Mouse (Mus musculus) heart, embryonic 15.5 days (tissue): ENCODE data around the gene Kcnn3. TPM values are rescaled to one million over a fixed set of nuclear protein-coding genes. Genes with fewer than 3 reads are reported as not detected.

Source experiments
- ATAC-seq: fragments of 200-750 bp; cut with Nextera tagmentation; replicated peaks from 2 replicates; pipeline ENCODE4 v1.8.0; 2017; ENCODE audit warnings: low read depth, moderate TSS enrichment; ENCODE audit not compliant: insufficient number of reproducible peaks, insufficient read depth, low FRiP score
- H3K27ac ChIP-seq: fragments of 300-500 bp; sonication (generic); 2 replicates; pipeline ENCODE4 v1.5.1; 2015; ENCODE audit warnings: mild to moderate bottlenecking, inconsistent platforms
- H3K27me3 ChIP-seq: fragments of 300-500 bp; sonication (generic); 2 replicates; pipeline ENCODE4 v1.6.1; 2015; ENCODE audit warnings: inconsistent platforms
- H3K36me3 ChIP-seq: fragments of 300-500 bp; sonication (generic); 2 replicates; pipeline ENCODE4 v1.6.1; 2015; ENCODE audit warnings: mild to moderate bottlenecking, inconsistent platforms
- H3K4me1 ChIP-seq: fragments of 300-500 bp; sonication (generic); replicated peaks from 2 replicates; pipeline ENCODE4 v1.6.1; 2015; ENCODE audit warnings: inconsistent platforms
- H3K4me2 ChIP-seq: fragments of 300-500 bp; sonication (generic); 2 replicates; pipeline ENCODE4 v1.6.1; 2015; ENCODE audit warnings: inconsistent platforms, mild to moderate bottlenecking, moderate library complexity
- H3K4me3 ChIP-seq: fragments of 300-500 bp; sonication (generic); 2 replicates; pipeline ENCODE4 v1.5.1; 2015; ENCODE audit warnings: mild to moderate bottlenecking, inconsistent platforms
- H3K9ac ChIP-seq: fragments of 300-500 bp; sonication (generic); 2 replicates; pipeline ENCODE4 v1.6.1; 2015; ENCODE audit warnings: mild to moderate bottlenecking, inconsistent platforms
- H3K9me3 ChIP-seq: fragments of 300-500 bp; sonication (generic); replicated peaks from 2 replicates; pipeline ENCODE4 v1.6.1; 2016; ENCODE audit warnings: inconsistent platforms
- WGBS: fragments of 180-500 bp; shearing (Covaris S2); methylation state at CpG from one replicate; pipeline ENCODE4 v1.1.7; 2015; ENCODE audit warnings: mixed read lengths; 5-methylcytosine and 5-hydroxymethylcytosine counted together
- polyA plus RNA-seq: library from polyadenylated mRNA; unstranded; fragments of >200 nt; fragmentation: Nextera tagmentation; extraction: Ambion mirVana; gene quantifications from 2 replicates; pipeline ENCODE4 v1.2.1, GENCODE M21; 2015

The Kcnn3 gene
- polyA plus RNA-seq, 1 experiment from 2014 or later, result 2.6 TPM

DNA sequence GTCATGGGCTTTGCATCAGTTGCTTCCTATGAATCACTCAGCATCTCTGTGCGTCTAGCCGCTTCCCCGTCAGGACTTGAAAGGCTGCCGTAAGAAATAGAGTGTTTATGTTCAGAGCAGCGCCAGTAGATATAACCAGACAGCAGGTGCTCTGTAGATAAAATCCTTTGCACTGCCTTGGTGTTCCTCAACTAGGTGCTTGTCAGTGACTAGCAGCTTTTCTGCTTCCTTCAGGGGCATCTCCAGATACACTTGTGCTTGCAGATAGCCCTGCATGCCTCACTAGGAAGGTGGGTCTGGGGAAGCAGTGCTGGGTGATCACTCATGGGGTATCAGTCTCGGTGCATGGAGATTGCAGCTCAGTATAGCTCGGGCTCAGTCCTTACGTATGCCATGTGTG is 123.4 kb downstream of the Kcnn3 start:
- Histone ChIP-seq H3K9ac (no peak overlapping the region), H3K9me3 (no peaks in the 10 kb centered on the region), H3K4me3 (no peak overlapping the region), H3K4me1 (peaks cover 36% of the 10 kb centered on the region), H3K27ac (no peak overlapping the region), H3K27me3 (no peaks in the 10 kb centered on the region), H3K4me2 (no peak overlapping the region), H3K36me3 (no peaks in the 10 kb centered on the region)
- no peak for ATAC-seq
- WGBS, result 47% methylated on average over 8 of the region's 8 CpGs

GRCm38 (mm10) chr3:89646813-89647255 is 126.9 kb downstream of the Kcnn3 start:
- no peak for ATAC-seq
- Histone ChIP-seq H3K9me3 (no peaks in the 10 kb centered on the region), H3K27me3 (no peaks in the 10 kb centered on the region), H3K9ac (no peak overlapping the region), H3K4me3 (no peak overlapping the region), H3K36me3 (no peaks in the 10 kb centered on the region), H3K27ac (peak overlapping the region; percentile 63), H3K4me2 (no peak overlapping the region), H3K4me1 (peaks cover 40% of the 10 kb centered on the region)
- whole genome bisulfite sequencing, result 33% methylated on average over 5 of the region's 5 CpGs

- no peak; the same call in 1 of the 2 replicates for ATAC-seq
- Histone ChIP-seq H3K4me2 (no peak overlapping the region), H3K9ac (no peak overlapping the region), H3K27ac (peak overlapping the region; percentile 63), H3K9me3 (no peaks in the 10 kb centered on the region), H3K36me3 (no peaks in the 10 kb centered on the region), H3K4me1 (peaks cover 40% of the 10 kb centered on the region), H3K4me3 (no peak overlapping the region), H3K27me3 (no peaks in the 10 kb centered on the region)
- 70% methylated on average over 6 of the region's 6 CpGs for WGBS
Observed at GRCm38 (mm10) chr3:89647268-89647874, 127.4 kb downstream of the Kcnn3 start.

DNA sequence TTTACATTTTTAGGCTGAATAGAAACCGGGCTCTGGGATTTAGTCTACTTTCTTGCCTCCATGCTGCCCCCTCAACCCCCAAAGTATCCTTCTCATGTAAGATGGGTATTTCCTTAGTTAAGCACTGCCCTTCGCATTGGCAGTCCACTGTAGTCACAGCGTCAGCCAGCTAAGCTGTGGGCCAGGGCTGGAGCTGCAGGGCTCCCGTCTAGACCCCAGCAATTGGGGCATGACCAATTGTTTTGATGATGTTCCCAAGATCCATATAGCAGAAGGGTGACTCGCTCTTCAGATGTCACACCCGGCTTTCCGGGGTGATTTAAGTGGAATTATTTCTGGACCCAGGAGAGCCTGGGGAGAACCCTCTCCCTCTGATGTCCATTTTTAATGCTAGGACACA is 129.9 kb downstream of the Kcnn3 start:
- no peak for ATAC-seq
- H3K27me3 ChIP-seq, result no peaks in the 10 kb centered on the region
- H3K36me3 ChIP-seq, result no peaks in the 10 kb centered on the region
- H3K9ac ChIP-seq, result no peak overlapping the region
- H3K4me3 ChIP-seq, result no peak overlapping the region
- H3K27ac ChIP-seq, result no peak overlapping the region
- WGBS, result 88% methylated on average over 7 of the region's 7 CpGs
- no peak overlapping the region for H3K4me2 ChIP-seq
- no peaks in the 10 kb centered on the region for H3K9me3 ChIP-seq
- peaks cover 34% of the 10 kb centered on the region for H3K4me1 ChIP-seq

GRCm38 (mm10) chr3:89653231-89653954 is 133.4 kb downstream of the Kcnn3 start:
- no peaks in the 10 kb centered on the region for H3K36me3 ChIP-seq
- no peaks in the 10 kb centered on the region for H3K27me3 ChIP-seq
- no peak overlapping the region for H3K4me2 ChIP-seq
- peaks cover 10% of the 10 kb centered on the region for H3K4me1 ChIP-seq
- no peak overlapping the region for H3K9ac ChIP-seq
- WGBS, result 60% methylated on average over 12 of the region's 12 CpGs
- H3K27ac ChIP-seq, result no peak overlapping the region
- no peak for ATAC-seq
- H3K9me3 ChIP-seq, result no peaks in the 10 kb centered on the region
- H3K4me3 ChIP-seq, result no peak overlapping the region

DNA sequence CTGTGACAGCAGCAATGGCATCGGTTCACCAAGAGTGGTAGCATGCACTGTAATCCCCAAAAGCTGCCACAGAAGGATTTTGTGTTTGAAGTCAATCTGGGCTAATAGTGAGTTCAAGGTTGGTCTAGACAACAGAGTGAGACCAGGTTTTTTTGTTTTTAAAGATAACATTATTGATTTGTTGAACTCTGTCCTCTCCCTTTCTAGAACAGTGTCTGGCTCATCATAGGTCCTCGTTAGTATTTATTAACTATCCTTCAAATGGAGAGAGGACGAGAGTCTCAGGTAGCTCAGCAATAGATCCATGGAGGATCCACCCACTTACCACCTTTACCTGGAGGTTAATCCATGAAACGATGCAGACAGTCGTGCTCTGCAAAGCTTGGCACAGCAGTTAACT is 137.1 kb downstream of the Kcnn3 start:
- Histone ChIP-seq H3K27me3 (no peaks in the 10 kb centered on the region), H3K9me3 (no peaks in the 10 kb centered on the region), H3K4me3 (no peak overlapping the region), H3K4me1 (peaks cover 17% of the 10 kb centered on the region), H3K27ac (no peak overlapping the region), H3K36me3 (no peaks in the 10 kb centered on the region), H3K4me2 (no peak overlapping the region), H3K9ac (no peak overlapping the region)
- ATAC-seq, result no peak
- 80% methylated on average over 5 of the region's 5 CpGs for WGBS

DNA sequence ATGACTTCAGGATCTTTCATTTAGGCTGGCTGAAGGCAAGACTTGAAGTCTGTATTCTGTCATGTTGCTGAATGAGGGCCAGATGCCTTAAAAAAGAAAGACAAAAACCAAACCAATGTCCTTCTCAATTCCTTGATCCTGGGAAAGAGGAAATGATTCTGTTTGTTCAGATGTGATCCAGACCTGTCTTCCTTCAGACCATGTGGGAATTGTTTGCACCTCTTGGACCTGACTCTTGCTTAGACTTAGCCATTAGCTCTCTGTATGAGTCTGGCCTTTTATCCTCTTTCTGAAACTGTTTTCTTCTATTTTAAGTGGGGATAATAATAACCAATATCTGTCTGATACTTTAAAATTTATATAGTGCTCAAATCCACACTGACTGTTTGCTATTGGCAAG is 138.5 kb downstream of the Kcnn3 start:
- no peak for ATAC-seq
- peaks cover 11% of the 10 kb centered on the region for H3K4me1 ChIP-seq
- no peaks in the 10 kb centered on the region for H3K36me3 ChIP-seq
- H3K27ac ChIP-seq, result no peak overlapping the region
- H3K9ac ChIP-seq, result no peak overlapping the region
- no peaks in the 10 kb centered on the region for H3K9me3 ChIP-seq
- H3K27me3 ChIP-seq, result no peaks in the 10 kb centered on the region
- no peak overlapping the region for H3K4me3 ChIP-seq
- H3K4me2 ChIP-seq, result no peak overlapping the region

DNA sequence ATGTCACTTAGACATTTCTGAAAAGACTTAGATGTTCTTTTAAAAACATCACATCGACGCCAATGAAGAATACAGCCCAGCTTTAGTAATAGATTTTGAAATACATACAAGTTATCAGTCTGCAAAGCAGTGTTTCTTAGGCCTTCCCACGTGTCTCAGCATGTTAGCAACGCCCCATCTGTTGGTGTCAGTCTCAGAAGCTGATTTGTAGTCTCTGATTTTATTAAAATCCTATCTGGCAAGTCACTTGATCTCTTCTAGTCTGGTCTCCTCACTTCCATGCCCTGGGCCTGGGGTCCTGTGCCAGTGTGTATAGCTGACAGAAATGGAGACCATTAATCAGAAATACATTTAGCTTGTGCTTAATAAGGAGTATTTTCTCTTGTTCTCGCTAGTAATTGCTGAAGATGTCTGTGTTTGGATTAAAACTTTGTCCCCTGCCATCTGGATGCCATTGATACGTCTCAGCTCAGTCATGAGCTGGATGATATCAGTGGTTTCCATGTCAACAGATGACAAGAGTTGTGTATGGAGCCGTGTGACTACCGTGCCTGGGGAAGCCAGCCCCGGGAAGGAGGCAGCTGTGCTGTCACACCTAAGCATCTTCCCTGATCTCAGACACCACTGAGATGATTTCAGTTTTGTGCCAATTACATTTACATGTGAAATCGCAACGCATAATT is 140.1 kb downstream of the Kcnn3 start:
- no peaks in the 10 kb centered on the region for H3K9me3 ChIP-seq
- peaks cover 14% of the 10 kb centered on the region for H3K4me1 ChIP-seq
- H3K4me3 ChIP-seq, result no peak overlapping the region
- 53% methylated on average over 11 of the region's 11 CpGs for WGBS
- H3K36me3 ChIP-seq, result no peaks in the 10 kb centered on the region
- no peaks in the 10 kb centered on the region for H3K27me3 ChIP-seq
- no peak overlapping the region for H3K4me2 ChIP-seq
- no peak for ATAC-seq
- H3K9ac ChIP-seq, result no peak overlapping the region
- H3K27ac ChIP-seq, result no peak overlapping the region

DNA sequence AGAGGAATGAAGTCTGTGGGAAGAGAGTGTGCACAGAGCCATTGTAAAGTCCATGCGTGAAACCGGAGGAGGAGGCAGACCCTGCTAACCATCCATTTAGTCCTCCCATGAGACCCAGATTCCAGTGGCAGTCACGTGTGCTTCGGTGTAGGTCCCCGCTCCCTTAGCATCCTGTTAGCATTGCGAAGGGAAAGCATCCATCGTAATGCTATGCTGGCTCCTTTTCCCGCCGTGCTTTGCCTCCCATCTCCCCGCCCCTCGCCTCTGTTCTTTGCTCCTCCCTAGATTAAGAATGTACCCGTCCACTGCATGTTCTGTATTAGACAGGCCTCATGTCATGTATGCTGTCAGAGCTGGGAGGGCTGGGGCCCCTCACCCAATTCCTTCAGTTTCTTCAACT is 144.8 kb downstream of the Kcnn3 start:
- Histone ChIP-seq H3K27me3 (0 out of 2 replicates have a peak, but pooled peaks cover 6% of the 10 kb centered on the region), H3K27ac (no peak overlapping the region), H3K4me3 (no peak overlapping the region), H3K9me3 (no peaks in the 10 kb centered on the region), H3K36me3 (no peaks in the 10 kb centered on the region), H3K4me2 (0 out of 2 replicates have a peak overlapping the region, but pooled peaks have one; percentile 4), H3K9ac (no peak overlapping the region), H3K4me1 (peaks cover 27% of the 10 kb centered on the region)
- ATAC-seq, result no peak
- 52% methylated on average over 12 of the region's 12 CpGs for whole genome bisulfite sequencing

GRCm38 (mm10) chr3:89667131-89667530 is 147.2 kb downstream of the Kcnn3 start:
- peak overlapping the region; percentile 7; the same call in 1 of the 2 replicates for H3K9ac ChIP-seq
- peak; percentile 61; the same call in 1 of the 2 replicates for ATAC-seq
- peak overlapping the region; percentile 5; the same call in 1 of the 2 replicates for H3K4me3 ChIP-seq
- H3K36me3 ChIP-seq, result no peaks in the 10 kb centered on the region
- 0 out of 2 replicates have a peak overlapping the region, but pooled peaks have one; percentile 31 for H3K27ac ChIP-seq
- H3K9me3 ChIP-seq, result no peaks in the 10 kb centered on the region
- H3K27me3 ChIP-seq, result 0 out of 2 replicates have a peak, but pooled peaks cover 6% of the 10 kb centered on the region
- peaks cover 22% of the 10 kb centered on the region for H3K4me1 ChIP-seq
- peak overlapping the region; percentile 56 for H3K4me2 ChIP-seq
- 8% methylated on average over 11 of the region's 11 CpGs for WGBS

DNA sequence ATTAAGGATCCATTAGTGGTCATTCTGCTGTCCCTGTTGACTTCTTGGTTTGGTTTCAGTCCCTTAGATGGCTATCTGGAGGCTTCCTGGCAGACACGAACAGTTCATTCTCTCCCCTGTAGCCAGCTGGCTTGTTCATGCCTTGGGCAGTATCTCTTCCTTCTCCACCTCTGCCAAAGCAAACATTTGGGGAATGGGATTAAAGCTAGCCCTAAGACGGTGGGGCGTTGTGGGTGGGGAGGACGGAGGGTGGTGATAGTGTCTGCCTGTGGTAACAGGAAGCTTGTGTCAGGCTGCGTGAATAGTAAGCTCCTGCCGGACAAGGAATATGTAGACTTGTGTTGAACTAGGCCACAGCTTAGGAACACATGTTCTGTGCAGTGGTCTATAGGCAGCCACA is 151.4 kb downstream of the Kcnn3 start:
- H3K27ac ChIP-seq, result no peak overlapping the region
- H3K4me3 ChIP-seq, result no peak overlapping the region
- H3K4me2 ChIP-seq, result no peak overlapping the region
- no peaks in the 10 kb centered on the region for H3K36me3 ChIP-seq
- H3K9me3 ChIP-seq, result no peaks in the 10 kb centered on the region
- H3K4me1 ChIP-seq, result peaks cover 25% of the 10 kb centered on the region
- 39% methylated on average over 6 of the region's 6 CpGs for WGBS
- H3K27me3 ChIP-seq, result no peaks in the 10 kb centered on the region
- no peak; the same call in 1 of the 2 replicates for ATAC-seq
- H3K9ac ChIP-seq, result no peak overlapping the region
